Mouse (Mus musculus): Measurements from ENCODE around the gene Adamts13. TPM values are rescaled to one million over a fixed set of nuclear protein-coding genes. Genes with fewer than 3 reads are reported as not detected.

The Adamts13 gene
- total RNA-seq (2021): 1 to 10 TPM; 1.3 to 1.4 TPM
- long read RNA-seq, partial matches to known transcripts: 0 of 3 reads
- long read RNA-seq, other reads (novel, unspliced or antisense): 0 of 3 reads

GRCm38 (mm10) chr2:26973116-26973515 is at the start of gene Adamts13:
Gene Adamts13, plus strand, starts transcription at chr2:26973416.
- no peak for DNase-seq (ENCODE audit: low spot score in 2 of 2)

- DNase-seq (ENCODE audit: low spot score in 2 of 2): no peak
Measured at GRCm38 (mm10) chr2:26927745-26928476, 45.3 kb upstream of the Adamts13 start.

DNA sequence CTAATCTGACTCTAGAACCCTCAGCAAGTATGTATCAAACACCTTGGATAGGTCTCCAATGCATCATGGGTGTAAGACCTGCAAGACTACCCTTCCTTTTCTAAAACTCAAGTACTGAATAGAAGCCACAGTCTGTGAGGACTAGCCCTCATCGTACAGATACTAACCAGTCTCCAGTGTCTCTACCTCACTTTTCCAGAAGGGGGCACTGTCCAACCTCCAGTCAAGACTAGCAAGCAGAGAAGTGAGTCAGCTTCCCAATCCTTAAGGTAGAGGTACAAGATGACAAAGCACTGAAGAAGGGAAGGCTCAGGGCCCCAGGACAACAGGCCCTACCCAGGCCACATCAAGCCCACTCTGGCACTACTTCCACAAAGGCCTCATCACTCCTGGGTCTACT is 42.8 kb upstream of the Adamts13 start:
- peak; percentile 65 to 67 for DNase-seq (ENCODE audit: low spot score in 2 of 2)

DNA sequence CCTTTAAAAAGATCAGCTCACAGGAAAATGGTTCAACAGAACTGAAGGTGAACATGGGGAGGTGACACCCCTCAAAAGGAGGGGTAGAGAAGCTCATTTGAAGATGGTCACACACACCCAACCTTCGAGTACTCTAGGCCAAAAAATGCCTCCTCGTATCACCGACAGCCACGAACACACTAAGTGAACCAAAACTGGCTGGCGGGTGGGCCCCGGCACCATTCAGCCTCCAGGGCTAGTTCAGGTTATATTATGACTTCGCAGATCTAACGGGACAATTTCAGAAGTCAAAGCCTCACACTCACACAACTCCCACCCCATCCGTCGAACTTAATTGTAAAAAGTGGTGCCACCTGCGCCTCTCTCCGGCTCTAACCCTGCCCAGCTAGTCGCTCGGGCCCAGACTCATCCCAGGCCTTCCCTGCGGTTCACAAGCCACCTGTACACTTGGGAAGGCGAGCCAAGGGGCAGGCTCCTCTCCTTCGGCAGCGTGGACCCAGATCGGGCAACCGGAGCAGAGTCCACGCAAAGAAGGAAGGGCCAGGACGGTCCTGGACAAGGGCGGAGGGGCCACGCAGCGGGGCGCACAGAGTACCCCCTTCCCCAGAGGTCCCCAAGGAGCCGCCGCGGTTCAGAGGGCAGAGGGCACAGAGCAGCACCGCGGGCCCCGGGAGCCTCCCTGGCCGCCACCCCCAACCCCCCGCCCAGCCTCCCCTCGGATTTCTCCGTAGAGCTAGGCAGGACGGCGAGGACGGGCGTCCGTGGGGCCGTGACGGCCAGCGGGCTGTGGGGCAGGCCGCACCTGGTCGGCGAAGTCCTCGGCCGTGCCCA is 40.5 kb upstream of the Adamts13 start:
- DNase-seq (ENCODE audit: low spot score in 2 of 2): no peak

- peak; percentile 84 to 92 for DNase-seq (ENCODE audit: low spot score in 2 of 2)
Measured at GRCm38 (mm10) chr2:26933304-26934055, 39.7 kb upstream of the Adamts13 start, which contains the start of the genes Surf4 and Stkld1. Gene Surf4, minus strand, starts transcription at chr2:26933928. Gene Stkld1, plus strand, starts transcription at chr2:26934047.

DNA sequence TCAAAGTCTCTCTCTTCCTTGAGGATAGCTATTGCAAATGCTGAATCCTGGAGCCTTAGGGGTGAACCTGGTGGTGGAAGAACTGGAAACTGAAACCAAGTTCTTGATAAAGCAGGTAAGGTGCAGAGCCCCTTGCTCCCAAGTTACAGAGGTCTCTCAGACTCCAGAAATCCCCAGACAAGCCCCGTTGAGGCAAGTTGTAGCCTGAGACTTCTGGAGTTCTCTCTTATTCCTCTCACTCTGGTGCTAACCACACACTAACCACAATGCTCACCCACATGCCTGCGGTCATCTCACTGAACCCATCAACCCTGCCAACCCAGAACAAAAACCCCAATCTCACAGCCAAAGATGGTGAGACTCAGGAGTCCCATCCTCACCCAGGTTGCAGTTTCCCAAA is 37.9 kb upstream of the Adamts13 start:
- no peak for DNase-seq (ENCODE audit: low spot score in 2 of 2)

GRCm38 (mm10) chr2:26936425-26936824 is 36.8 kb upstream of the Adamts13 start:
- DNase-seq (ENCODE audit: low spot score in 2 of 2): no peak

DNA sequence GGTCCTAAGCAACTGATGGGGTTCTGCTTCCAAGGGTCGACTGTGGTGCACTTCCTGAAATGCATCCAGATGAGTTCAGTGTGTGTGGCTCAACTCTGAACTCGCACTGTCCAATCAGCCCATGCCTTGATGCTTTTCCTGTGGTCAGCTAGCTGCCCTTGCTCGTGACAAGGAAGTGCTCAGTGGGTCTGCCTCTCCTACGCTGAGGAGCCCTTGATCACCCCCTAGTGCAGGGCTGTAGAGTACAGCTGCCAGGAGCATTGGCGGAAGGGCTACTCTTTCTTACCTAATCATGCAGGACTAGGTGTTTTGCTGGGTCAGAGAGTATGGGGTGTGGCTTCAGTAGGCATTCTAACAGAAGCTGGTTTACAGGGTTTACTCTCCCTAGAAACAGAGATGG is 31.7 kb upstream of the Adamts13 start:
- DNase-seq (ENCODE audit: low spot score in 2 of 2): no peak

- DNase-seq (ENCODE audit: low spot score in 2 of 2): no peak
Measured at GRCm38 (mm10) chr2:26943253-26943652, 30.0 kb upstream of the Adamts13 start.

DNA sequence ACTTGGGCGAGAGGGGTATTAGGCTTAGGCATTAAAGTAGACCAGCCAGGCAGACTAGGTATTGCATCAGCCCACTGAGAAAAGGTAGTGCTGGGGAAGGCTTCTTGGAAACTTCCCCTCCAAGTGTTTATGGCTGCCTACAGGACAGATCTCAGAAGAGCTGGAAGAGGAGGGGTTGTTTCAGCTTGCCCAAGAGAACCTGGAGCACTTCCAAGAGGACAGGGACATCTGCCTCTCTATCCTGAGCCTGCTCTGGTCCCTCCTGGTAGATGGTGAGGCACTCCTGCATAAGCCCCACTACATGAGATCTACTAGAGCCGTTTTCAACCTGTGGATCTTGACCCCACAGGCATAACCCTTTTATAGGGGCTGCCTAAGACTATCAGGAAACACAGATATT is 22.8 kb upstream of the Adamts13 start:
- DNase-seq (ENCODE audit: low spot score in 2 of 2): no peak

DNA sequence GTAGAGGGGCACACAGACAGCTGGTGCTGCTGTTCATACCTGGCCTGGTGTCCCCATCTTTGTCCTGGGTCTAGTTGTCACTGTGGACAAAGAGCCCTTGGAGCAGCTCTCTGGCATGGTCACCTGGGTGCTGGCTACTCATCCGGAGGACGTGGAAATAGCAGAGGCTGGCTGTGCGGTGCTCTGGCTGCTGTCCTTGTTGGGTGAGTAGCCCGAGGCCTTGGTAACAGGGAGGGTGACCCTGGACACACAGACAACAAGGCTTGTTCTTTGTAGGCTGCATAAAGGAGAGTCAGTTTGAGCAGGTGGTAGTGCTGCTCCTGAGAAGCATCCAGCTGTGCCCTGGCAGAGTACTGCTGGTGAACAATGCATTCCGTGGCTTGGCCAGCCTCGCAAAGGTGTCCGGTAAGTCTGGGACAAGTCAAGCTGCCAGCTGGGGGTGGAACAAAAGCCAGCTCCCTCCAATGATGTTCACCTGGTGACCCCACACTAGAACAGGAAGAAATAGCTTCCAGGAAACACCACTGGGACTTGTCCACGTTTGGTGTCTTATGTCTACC is 21.8 kb upstream of the Adamts13 start:
- no peak for DNase-seq (ENCODE audit: low spot score in 2 of 2)

DNA sequence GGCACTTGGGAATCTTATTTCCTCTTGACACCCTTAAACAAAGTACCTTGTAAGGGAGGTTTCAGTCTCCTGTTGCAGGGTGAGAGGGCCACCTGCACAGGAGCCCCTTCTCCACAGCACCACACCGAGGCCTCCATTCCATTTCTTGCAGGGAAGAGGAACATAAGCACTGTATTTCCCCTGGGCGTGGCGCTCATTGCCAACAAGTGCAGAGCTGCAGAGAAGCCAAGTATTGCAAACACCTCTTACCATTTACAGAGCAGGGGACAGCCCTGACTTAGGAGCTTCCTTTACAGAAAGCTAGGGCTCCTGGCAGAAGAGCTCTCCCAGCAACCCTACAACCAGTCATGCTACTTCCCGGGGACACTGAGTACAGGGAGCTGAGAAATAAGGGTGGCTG is 21.0 kb upstream of the Adamts13 start:
- DNase-seq (ENCODE audit: low spot score in 2 of 2): no peak

GRCm38 (mm10) chr2:26952866-26953265 is 20.4 kb upstream of the Adamts13 start:
- no peak for DNase-seq (ENCODE audit: low spot score in 2 of 2)

GRCm38 (mm10) chr2:26954735-26955395 is 18.4 kb upstream of the Adamts13 start:
- no peak for DNase-seq (ENCODE audit: low spot score in 2 of 2)

- no peak for DNase-seq (ENCODE audit: low spot score in 2 of 2)
Measured at GRCm38 (mm10) chr2:26956811-26957487, 16.3 kb upstream of the Adamts13 start.

DNA sequence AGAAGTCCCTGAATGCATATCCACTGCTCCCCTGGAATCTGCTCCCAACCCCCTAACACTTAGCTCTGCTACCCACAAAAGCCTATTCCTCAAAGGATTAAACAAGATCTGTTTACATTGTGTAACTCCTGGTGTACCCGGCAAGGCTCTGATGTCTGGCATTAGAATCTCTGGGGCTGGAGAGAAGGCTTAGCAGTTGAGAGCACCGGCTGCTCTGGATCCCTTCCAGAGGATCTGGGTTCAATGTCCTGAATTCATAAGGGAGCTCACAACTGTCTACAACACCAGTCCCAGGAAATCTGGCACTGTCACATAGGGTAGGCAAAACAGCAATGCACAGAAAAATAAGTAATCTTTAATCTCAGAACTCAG is 15.7 kb upstream of the Adamts13 start:
- DNase-seq (ENCODE audit: low spot score in 2 of 2): no peak

DNA sequence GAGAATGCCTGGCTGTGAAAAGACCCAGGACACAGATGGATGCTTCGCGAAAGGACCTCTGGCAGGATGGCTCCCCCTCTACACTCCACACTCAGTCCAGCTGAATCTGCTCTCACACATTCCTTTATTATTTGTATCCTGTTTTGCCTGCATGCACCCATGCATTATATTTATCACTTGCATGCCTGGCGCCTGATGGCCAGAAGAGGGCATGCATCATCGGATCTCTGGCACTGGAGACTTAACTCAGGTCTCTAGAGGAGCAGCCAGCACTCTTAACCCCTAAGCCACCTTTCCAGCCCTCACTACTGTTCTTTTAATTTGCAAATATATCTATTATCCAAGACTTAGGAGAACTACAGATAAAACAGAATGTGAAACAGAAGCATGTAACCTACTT is 12.5 kb upstream of the Adamts13 start:
- DNase-seq (ENCODE audit: low spot score in 2 of 2): no peak

DNA sequence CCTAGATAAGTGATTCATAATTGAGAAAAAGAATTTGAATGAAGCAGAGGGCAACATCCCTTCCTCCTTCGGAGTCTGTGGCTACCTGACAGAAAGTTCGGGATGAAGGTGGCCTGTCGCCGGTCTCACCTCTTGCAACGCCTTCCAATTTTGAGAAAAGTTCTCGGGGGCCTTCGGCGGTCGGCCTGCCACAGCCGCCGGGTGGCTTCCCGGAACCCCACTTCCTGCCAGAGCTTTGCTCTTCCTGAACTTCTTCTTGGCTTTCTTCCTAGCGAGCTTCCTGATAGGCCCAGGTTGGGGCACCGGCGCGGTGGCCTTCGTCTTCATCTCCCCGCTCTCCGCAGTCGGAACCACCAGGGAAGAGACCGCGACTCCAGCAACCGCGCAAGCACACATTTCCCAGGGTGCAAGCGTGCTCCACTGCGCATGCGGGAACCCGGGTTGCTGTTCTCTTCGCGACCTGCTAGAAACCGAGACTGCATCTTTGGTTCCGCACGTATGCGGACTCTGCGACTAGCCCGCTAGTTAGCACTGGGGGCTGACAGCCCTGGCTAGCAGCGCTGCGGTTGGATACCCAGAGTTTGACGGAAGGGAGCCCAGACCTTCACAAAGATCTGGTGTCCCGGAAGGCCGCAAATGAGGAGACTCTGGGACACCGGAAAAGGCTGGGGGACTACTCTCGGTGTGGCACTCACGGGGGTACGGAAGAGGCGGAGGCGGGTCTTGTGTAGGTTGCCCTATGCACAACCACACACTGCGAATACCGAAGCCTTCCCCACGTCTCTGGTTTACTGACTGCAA is 9.1 kb upstream of the Adamts13 start, which contains the start of gene Rexo4:
TSS of gene Rexo4 (minus strand) at position 464 of the 801 bp plus-strand sequence.
- DNase-seq (ENCODE audit: low spot score in 2 of 2): peak; percentile 96 to 97

DNA sequence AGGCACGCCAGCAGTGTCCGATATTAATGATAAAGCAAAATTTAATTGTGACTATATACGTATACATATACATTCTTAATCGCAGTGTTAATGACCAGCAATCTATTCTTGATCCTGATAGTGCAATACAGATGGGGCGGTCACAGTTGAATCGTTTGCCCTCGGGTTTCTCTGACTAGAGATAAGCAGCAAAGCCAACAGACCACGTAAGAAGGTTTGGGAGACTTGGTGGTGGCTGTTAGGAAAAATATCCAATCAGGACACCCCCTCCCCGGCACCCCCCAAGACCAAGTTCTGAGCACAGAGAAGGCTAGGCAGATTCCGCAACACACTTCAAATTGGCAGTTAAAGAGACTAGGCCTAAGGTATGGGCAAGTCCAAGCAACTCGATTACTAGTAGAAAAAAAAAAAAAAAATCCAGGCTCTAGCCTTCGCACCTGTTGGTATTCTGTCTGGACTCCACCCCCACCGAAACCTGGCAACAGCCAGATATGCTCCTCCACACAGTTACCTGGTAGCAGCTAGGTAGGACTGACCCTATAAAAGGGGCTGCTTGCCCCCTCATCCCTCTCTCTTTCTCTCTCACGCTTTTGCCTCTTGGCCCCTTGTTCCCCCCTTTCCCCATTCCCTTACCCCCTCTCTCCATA is 8.4 kb upstream of the Adamts13 start:
- DNase-seq (ENCODE audit: low spot score in 2 of 2): no peak
